ENCODE assay signal across 15 mouse cellular contexts in the genomic region with DNA sequence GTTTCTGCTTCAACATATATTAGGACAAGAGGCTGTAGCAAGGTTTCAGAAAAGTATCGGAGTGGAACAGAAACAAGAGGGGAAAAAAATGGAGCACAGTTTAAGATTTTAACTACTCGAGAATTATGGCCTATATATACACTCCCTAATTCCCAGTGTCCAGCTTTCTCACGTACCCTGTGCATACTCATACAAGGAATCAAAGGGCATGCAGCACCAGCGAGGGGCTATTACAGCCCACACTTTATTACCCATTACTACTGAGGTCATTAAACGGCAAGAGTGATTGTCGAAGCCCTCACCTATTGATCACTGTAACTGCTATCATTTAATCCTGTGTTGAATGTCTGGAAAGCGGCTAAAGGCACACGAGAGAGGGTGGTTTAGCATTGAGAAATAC.
DNase-seq lines count a peak whose midpoint lies in the region; ATAC-seq and TF ChIP-seq lines count a peak whose summit lies in the region.
"Had no signal": no experiment of that assay in that cellular context is flagged by ENCODE, and none has a peak within 500 bp of the region (broad histone marks: within the 10 kb centered on the region; RNA-seq: fewer than 3 reads in every experiment).

No protein-coding gene starts in this region.

- H3K4me1 ChIP-seq in kidney, embryonic 15.5 days: peaks cover 30% of the 10 kb centered on the region
- H3K4me1 ChIP-seq in kidney, adult 2 months (ENCODE audit: control insufficient read depth, insufficient read depth, low read length): no peaks in the 10 kb centered on the region
- H3K4me1 ChIP-seq in cortical plate, adult 2 months (ENCODE audit: control insufficient read depth, insufficient read depth, low read length): no peaks in the 10 kb centered on the region; the same call in 1 of the 2 replicates

- no peak overlapping the region for H3K4me2 ChIP-seq in kidney, embryonic 15.5 days
- H3K4me2 ChIP-seq in myocyte (ENCODE audit: low read depth): peak overlapping the region; percentile 72
- H3K4me2 ChIP-seq: liver, embryonic 13.5 days; midbrain, embryonic 12.5 days had no signal

- H3K36me3 ChIP-seq in kidney, embryonic 15.5 days: peaks cover 9% of the 10 kb centered on the region; the same call in 1 of the 2 replicates
- H3K36me3 ChIP-seq in kidney, adult 2 months (ENCODE audit: control insufficient read depth, insufficient read depth, low read length): no peaks in the 10 kb centered on the region; the same call in 1 of the 2 replicates
- H3K36me3 ChIP-seq in myocyte (ENCODE audit: control insufficient read depth, insufficient read depth): no peaks in the 10 kb centered on the region
- H3K36me3 ChIP-seq: midbrain, embryonic 12.5 days had no signal

- peaks cover 16% of the 10 kb centered on the region for H3K27me3 ChIP-seq in kidney, embryonic 15.5 days
- no peaks in the 10 kb centered on the region for H3K27me3 ChIP-seq in kidney, adult 2 months (replicated peaks; ENCODE audit: control insufficient read depth, insufficient read depth, low read length)
- no peaks in the 10 kb centered on the region for H3K27me3 ChIP-seq in myocyte (ENCODE audit: control insufficient read depth, insufficient read depth, insufficient read length)
- H3K27me3 ChIP-seq: liver, embryonic 13.5 days; midbrain, embryonic 12.5 days had no signal

- DNase-seq in gastrocnemius, adult 2 months: no peak
- no peak for DNase-seq in gastrocnemius, postnatal 25 days
- no peak for DNase-seq in kidney, adult 2 months
- DNase-seq in left cerebral cortex, adult 11 months (ENCODE audit: low spot score): no peak
- no peak for DNase-seq in spleen, postnatal 10 days (ENCODE audit: low spot score in 2 of 2)
- DNase-seq: cerebellum, adult 2 months; kidney, postnatal 36 days; liver, embryonic 13.5 days; lung, postnatal 14 days; right cerebral cortex, adult 18-20 months had no signal

- intact Hi-C loops in gastrocnemius, adult 2 months (cut with DNase I): no loop called here

- 0 out of 2 replicates have a peak, but pooled peaks have one; percentile 43 for ATAC-seq in kidney, embryonic 15.5 days (replicated peaks; ENCODE audit: low FRiP score)
- ATAC-seq: hindbrain, postnatal 0 days had no signal

- 38% methylated on average over 8 of the region's 8 CpGs for WGBS in kidney, embryonic 15.5 days
- WGBS in kidney, adult 2 months: 81% methylated on average over 8 of the region's 8 CpGs

- no peaks in the 10 kb centered on the region for H3K9me3 ChIP-seq in kidney, embryonic 15.5 days (replicated peaks)
- H3K9me3 ChIP-seq: liver, embryonic 13.5 days; midbrain, embryonic 12.5 days had no signal

- peak overlapping the region; percentile 40; the same call in 1 of the 2 replicates for H3K4me3 ChIP-seq in gastrocnemius, adult 2 months
- no peak overlapping the region for H3K4me3 ChIP-seq in kidney, embryonic 15.5 days (replicated peaks)
- no peak overlapping the region for H3K4me3 ChIP-seq in kidney, adult 2 months (ENCODE audit: insufficient read depth, low read depth, low read length)
- H3K4me3 ChIP-seq in cortical plate, adult 2 months (ENCODE audit: insufficient read depth, low read length): no peak overlapping the region
- no peak overlapping the region for H3K4me3 ChIP-seq in myocyte
- H3K4me3 ChIP-seq: liver, embryonic 13.5 days; midbrain, embryonic 12.5 days had no signal

- no peak overlapping the region for H3ac ChIP-seq in myocyte (ENCODE audit: control insufficient read depth, insufficient read length)

- TF ChIP-seq POLR2A in kidney, adult 2 months (IDR thresholded peaks at IDR 0.05; ENCODE audit: low read depth, low read length): no peak
- TF ChIP-seq POLR2A in cortical plate, adult 2 months (IDR thresholded peaks at IDR 0.05; ENCODE audit: extremely low read depth, insufficient read depth, low read length): no peak
- TF ChIP-seq POLR2A in myocyte (IDR thresholded peaks at IDR 0.05; ENCODE audit: insufficient read length, low read depth): no peak

- H3K9ac ChIP-seq in kidney, embryonic 15.5 days: no peak overlapping the region
- H3K9ac ChIP-seq: liver, embryonic 13.5 days; midbrain, embryonic 12.5 days had no signal

- peaks cover 71% of the 10 kb centered on the region for H3K79me2 ChIP-seq in myocyte (ENCODE audit: control insufficient read depth, insufficient read depth)

- peak overlapping the region; percentile 72 for H3K27ac ChIP-seq in gastrocnemius, adult 2 months
- peak overlapping the region; percentile 9; the same call in 1 of the 2 replicates for H3K27ac ChIP-seq in kidney, embryonic 15.5 days
- H3K27ac ChIP-seq in kidney, adult 2 months (ENCODE audit: insufficient read depth, low read depth, low read length): no peak overlapping the region
- H3K27ac ChIP-seq in cortical plate, adult 2 months (ENCODE audit: insufficient read depth, low read length): peak overlapping the region; percentile 0; the same call in 1 of the 2 replicates
- H3K27ac ChIP-seq: hindbrain, postnatal 0 days; liver, embryonic 13.5 days; midbrain, embryonic 12.5 days had no signal

- no peak for TF ChIP-seq CTCF in gastrocnemius, adult 2 months (IDR thresholded peaks at IDR 0.05)
- no peak for TF ChIP-seq CTCF in kidney, adult 2 months (conservative IDR thresholded peaks at IDR 0.05; ENCODE audit: insufficient read depth, insufficient read length, low read depth, low read length)
- TF ChIP-seq CTCF in cortical plate, adult 2 months (IDR thresholded peaks at IDR 0.05; ENCODE audit: extremely low read depth, insufficient read depth, low read length): no peak

TF ChIP-seq in myocyte, 11 proteins besides CTCF, POLR2A, EP300 and RAD21:
- TF ChIP-seq E2F4 (IDR thresholded peaks at IDR 0.05; ENCODE audit: insufficient read depth) (no peak), USF1 (IDR thresholded peaks at IDR 0.05; ENCODE audit: low read depth) (no peak), MYOG (IDR thresholded peaks at IDR 0.05; ENCODE audit: control insufficient read depth in 1 of 3, insufficient read depth in 1 of 3, insufficient read length in 2 of 3, low read depth in 2 of 3) (no peak), SRF (IDR thresholded peaks at IDR 0.05; ENCODE audit: control insufficient read depth, insufficient read length, low read depth) (no peak), REST (IDR thresholded peaks at IDR 0.05; ENCODE audit: insufficient read depth, insufficient read length) (no peak), TCF12 (IDR thresholded peaks at IDR 0.05; ENCODE audit: insufficient read depth, poor library complexity, severe bottlenecking) (no peak), MAX (IDR thresholded peaks at IDR 0.05; ENCODE audit: low read depth) (no peak), POLR2AphosphoS2 (IDR thresholded peaks at IDR 0.05; ENCODE audit: insufficient read length, low read depth) (no peak), CEBPB (IDR thresholded peaks at IDR 0.05; ENCODE audit: insufficient read depth, poor library complexity, severe bottlenecking) (no peak), TCF3 (IDR thresholded peaks at IDR 0.05; ENCODE audit: insufficient read length, low read depth) (no peak), MYOD1 (IDR thresholded peaks at IDR 0.05; ENCODE audit: control insufficient read depth in 1 of 3, insufficient read length in 2 of 3, low read depth in 2 of 3) (no peak)
